In genomic region chr4:88496321-88497018, GRCm38 (mm10) we compare ENCODE assay signal across 15 mouse cellular contexts. TPM values are rescaled to one million over a fixed set of nuclear protein-coding genes. Genes with fewer than 3 reads are reported as not detected.
A peak's percentile ranks its signal among the peaks of the same experiment; 100 is the strongest.
DNase-seq lines count a peak whose midpoint lies in the region; ATAC-seq and TF ChIP-seq lines count a peak whose summit lies in the region.
"Had no signal": no experiment of that assay in that cellular context is flagged by ENCODE, and none has a peak within 500 bp of the region (broad histone marks: within the 10 kb centered on the region; RNA-seq: fewer than 3 reads in every experiment).

No protein-coding gene starts in this region.

- 74% methylated on average over 6 of the region's 6 CpGs for WGBS in forebrain, postnatal 0 days
- WGBS in forebrain, embryonic 11.5 days, result 87% methylated on average over 6 of the region's 6 CpGs

- TF ChIP-seq CTCF in forebrain, postnatal 0 days (IDR thresholded peaks at IDR 0.05; ENCODE audit: low read depth), result no peak

- no peak overlapping the region for H3K4me3 ChIP-seq in forebrain, postnatal 0 days (ENCODE audit: low read depth, low read length)
- no peak overlapping the region for H3K4me3 ChIP-seq in forebrain, embryonic 11.5 days (ENCODE audit: low read depth, low read length)
- H3K4me3 ChIP-seq: forebrain, embryonic 12.5 days; limb, embryonic 13.5 days had no signal

- no peak overlapping the region for H3K27ac ChIP-seq in forebrain, postnatal 0 days (ENCODE audit: low read depth, low read length)
- H3K27ac ChIP-seq in forebrain, embryonic 11.5 days (ENCODE audit: low read depth, low read length), result no peak overlapping the region
- H3K27ac ChIP-seq: forebrain, embryonic 12.5 days; limb, embryonic 13.5 days had no signal

- ATAC-seq in forebrain, postnatal 0 days, result no peak
- no peak for ATAC-seq in forebrain, embryonic 11.5 days (replicated peaks; ENCODE audit: low FRiP score)
- peak; percentile 69 for ATAC-seq in granulocyte monocyte progenitor cell, adult 5-6 weeks (replicated peaks; ENCODE audit: poor library complexity, severe bottlenecking)

- H3K9me3 ChIP-seq in forebrain, postnatal 0 days (ENCODE audit: low read length), result no peaks in the 10 kb centered on the region
- H3K9me3 ChIP-seq in forebrain, embryonic 11.5 days (ENCODE audit: control insufficient read depth, low read length), result no peaks in the 10 kb centered on the region
- H3K9me3 ChIP-seq: forebrain, embryonic 12.5 days; limb, embryonic 13.5 days had no signal

- DNase-seq in forebrain, postnatal 0 days, result peak; percentile 11
- no peak for DNase-seq in forebrain, embryonic 11.5 days (ENCODE audit: low spot score)
- DNase-seq in kidney, adult 9 months, result peak; percentile 61
- peak; percentile 62 for DNase-seq in lung, postnatal 14 days
- no peak for DNase-seq in right cerebral cortex, postnatal 14 days
- no peak for DNase-seq in urinary bladder, postnatal 4 days (ENCODE audit: low spot score in 2 of 2)
- no peak for DNase-seq in layer of hippocampus, adult 18-20 months (ENCODE audit: low spot score in 2 of 2)
- DNase-seq: embryo, embryonic 11 days had no signal

- no peaks in the 10 kb centered on the region for H3K27me3 ChIP-seq in forebrain, postnatal 0 days (ENCODE audit: insufficient read depth, low read length)
- no peaks in the 10 kb centered on the region for H3K27me3 ChIP-seq in forebrain, embryonic 11.5 days (ENCODE audit: control insufficient read depth, insufficient read depth, low read length)
- H3K27me3 ChIP-seq: forebrain, embryonic 12.5 days; limb, embryonic 13.5 days had no signal

- no peaks in the 10 kb centered on the region for H3K36me3 ChIP-seq in forebrain, postnatal 0 days (ENCODE audit: insufficient read depth)
- no peaks in the 10 kb centered on the region for H3K36me3 ChIP-seq in forebrain, embryonic 11.5 days (ENCODE audit: control insufficient read depth, insufficient read depth, low read length)
- H3K36me3 ChIP-seq: forebrain, embryonic 12.5 days; limb, embryonic 13.5 days had no signal

- no peak overlapping the region for H3K4me2 ChIP-seq in forebrain, postnatal 0 days (ENCODE audit: low read depth)
- H3K4me2 ChIP-seq in forebrain, embryonic 11.5 days (ENCODE audit: low read depth, low read length, severe bottlenecking), result no peak overlapping the region
- H3K4me2 ChIP-seq: forebrain, embryonic 12.5 days; limb, embryonic 13.5 days had no signal

- no peaks in the 10 kb centered on the region for H3K4me1 ChIP-seq in forebrain, postnatal 0 days (ENCODE audit: insufficient read depth)
- no peaks in the 10 kb centered on the region for H3K4me1 ChIP-seq in forebrain, embryonic 11.5 days (replicated peaks; ENCODE audit: control insufficient read depth, insufficient read depth, low read length)
- H3K4me1 ChIP-seq: forebrain, embryonic 12.5 days; limb, embryonic 13.5 days had no signal

- H3K9ac ChIP-seq in forebrain, postnatal 0 days, result no peak overlapping the region
- no peak overlapping the region for H3K9ac ChIP-seq in forebrain, embryonic 11.5 days (ENCODE audit: low read length)
- H3K9ac ChIP-seq: forebrain, embryonic 12.5 days; limb, embryonic 13.5 days had no signal

RNA-seq across cellular contexts. Expression of gene Ifnb1, which starts 26.1 kb away (rescaled TPM):
- not detected in 2 replicates for total RNA-seq in forebrain, postnatal 0 days (2014; rRNA removed)
- not detected in 2 replicates for polyA plus RNA-seq in forebrain, postnatal 0 days (2015; fragmentation: Nextera tagmentation; extraction: Ambion mirVana)
- polyA plus RNA-seq in forebrain, embryonic 11.5 days (2014; fragmentation: Nextera tagmentation; extraction: Ambion mirVana), result not detected in 2 replicates
- total RNA-seq in granulocyte monocyte progenitor cell, adult 5-6 weeks (2014; fragmentation: Nextera tagmentation), result not detected in 2 replicates
- total RNA-seq in granulocyte monocyte progenitor cell, adult 5-6 weeks (2017), result not detected in 2 replicates
- not detected for total RNA-seq in layer of hippocampus, adult 18-20 months (2021)
- total RNA-seq: layer of hippocampus, adult 8-10 months; megakaryocyte-erythroid progenitor cell, adult 5-6 weeks had no signal
- polyA plus RNA-seq: forebrain, embryonic 12.5 days; heart, postnatal 0 days; limb, embryonic 13.5 days; urinary bladder, adult 2 months had no signal

RNA-seq across cellular contexts. Expression of gene Hacd4, which starts 57.7 kb away (rescaled TPM):
- total RNA-seq in forebrain, postnatal 0 days (2014; rRNA removed), result 3.8 and 4.2 TPM in 2 replicates
- 3.7 and 4.2 TPM in 2 replicates for polyA plus RNA-seq in forebrain, postnatal 0 days (2015; fragmentation: Nextera tagmentation; extraction: Ambion mirVana)
- polyA plus RNA-seq in forebrain, embryonic 11.5 days (2014; fragmentation: Nextera tagmentation; extraction: Ambion mirVana), result 3.1 and 3.8 TPM in 2 replicates
- 1.8 and 4.9 TPM in 2 replicates for total RNA-seq in granulocyte monocyte progenitor cell, adult 5-6 weeks (2014; fragmentation: Nextera tagmentation)
- 2.7 and 2.8 TPM in 2 replicates for total RNA-seq in granulocyte monocyte progenitor cell, adult 5-6 weeks (2017)
- 1 to 10 TPM in 1 of 2 experiments, under 1 TPM in 1; 0.66 to 1.1 TPM for total RNA-seq in layer of hippocampus, adult 18-20 months (2021)

Comparison
In these comparisons a context has a peak if more than half of its experiments do, and no peak if none do; other contexts are left out.
1. DNase-seq: peak in forebrain, postnatal 0 days (single experiment), kidney, adult 9 months (single experiment) and lung, postnatal 14 days (single experiment); none in forebrain, embryonic 11.5 days (single experiment), right cerebral cortex, postnatal 14 days (single experiment), urinary bladder, postnatal 4 days (0 of 2) and layer of hippocampus, adult 18-20 months (0 of 2).